ENCODE assay signal across 29 mouse cellular contexts in the genomic region with DNA sequence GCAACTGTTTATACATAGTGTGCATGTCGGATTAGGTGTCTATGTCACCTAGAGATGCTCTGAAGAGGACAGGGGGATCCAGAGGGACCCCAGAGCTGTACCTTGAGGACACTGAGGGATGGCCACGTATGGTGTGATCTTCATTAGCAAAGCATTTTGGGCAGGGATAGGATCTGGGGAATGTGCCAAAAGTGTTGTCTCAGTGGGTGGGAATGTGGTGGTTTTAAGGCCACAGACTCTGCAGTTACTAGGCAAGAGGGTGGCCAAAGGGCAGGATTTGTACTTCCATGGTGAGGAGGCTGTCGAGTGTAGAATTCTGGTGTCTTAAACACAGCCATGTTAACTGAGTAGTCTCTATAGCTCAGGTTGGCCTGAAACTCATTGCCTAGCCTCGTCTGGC. TPM values are rescaled to one million over a fixed set of nuclear protein-coding genes. Genes with fewer than 3 reads are reported as not detected.
DNase-seq lines count a peak whose midpoint lies in the region; TF ChIP-seq lines count a peak whose summit lies in the region.
"Had no signal": no experiment of that assay in that cellular context is flagged by ENCODE, and none has a peak within 500 bp of the region (broad histone marks: within the 10 kb centered on the region; RNA-seq: fewer than 3 reads in every experiment).

No protein-coding gene starts in this region.

- H3K36me3 ChIP-seq in myocyte (ENCODE audit: control insufficient read depth, insufficient read depth), result no peaks in the 10 kb centered on the region
- H3K36me3 ChIP-seq: heart, embryonic 12.5 days; heart, embryonic 15.5 days; intestine, embryonic 15.5 days had no signal

- intact Hi-C loops in left cerebral cortex, postnatal 36 days (cut with DNase I), result no loop called here

- H3K4me3 ChIP-seq in myocyte, result no peak overlapping the region
- H3K4me3 ChIP-seq: embryonic facial prominence, embryonic 10.5 days; embryonic facial prominence, embryonic 13.5 days; forebrain, embryonic 10.5 days; forebrain, embryonic 13.5 days; heart, embryonic 12.5 days; heart, embryonic 15.5 days; hindbrain, embryonic 10.5 days; hindbrain, embryonic 13.5 days; intestine, embryonic 15.5 days had no signal

- H3K27me3 ChIP-seq in myocyte (ENCODE audit: control insufficient read depth, insufficient read depth, insufficient read length), result no peaks in the 10 kb centered on the region
- H3K27me3 ChIP-seq: embryonic facial prominence, embryonic 13.5 days; forebrain, embryonic 13.5 days; heart, embryonic 12.5 days; heart, embryonic 15.5 days; hindbrain, embryonic 13.5 days; intestine, embryonic 15.5 days had no signal

- H3K4me2 ChIP-seq in myocyte (ENCODE audit: low read depth), result peak overlapping the region; percentile 59
- H3K4me2 ChIP-seq: embryonic facial prominence, embryonic 13.5 days; forebrain, embryonic 13.5 days; heart, embryonic 12.5 days; heart, embryonic 15.5 days; hindbrain, embryonic 13.5 days; intestine, embryonic 15.5 days had no signal

- peak; percentile 72 for DNase-seq in 3134 (ENCODE audit: extremely low read depth, insufficient read length, low spot score)
- peak; percentile 91 for DNase-seq in 3T3-L1 (ENCODE audit: low read depth, low spot score)
- DNase-seq in NIH3T3 (ENCODE audit: low read depth), result peak; percentile 67
- DNase-seq in left cerebral cortex, postnatal 36 days (ENCODE audit: low spot score in 2 of 2), result no peak
- no peak for DNase-seq in adrenal gland, adult 2 months
- DNase-seq: adrenal gland, postnatal 10 days; adrenal gland, postnatal 36 days; B cell, adult 2 months; cerebellum, adult 2 months; cerebellum, adult 9-11 months; cerebellum, postnatal 25 days; gastrocnemius, postnatal 25 days; heart, adult 18-20 months; heart, postnatal 10 days; heart, postnatal 36 days; kidney, adult 11 months had no signal

- TF ChIP-seq POLR2A in myocyte (IDR thresholded peaks at IDR 0.05; ENCODE audit: insufficient read length, low read depth), result no peak

- H3K79me2 ChIP-seq in myocyte (ENCODE audit: control insufficient read depth, insufficient read depth), result peaks cover 72% of the 10 kb centered on the region

- no peak overlapping the region for H3ac ChIP-seq in myocyte (ENCODE audit: control insufficient read depth, insufficient read length)

TF ChIP-seq in myocyte, 11 proteins besides CTCF, POLR2A, EP300 and RAD21:
- TF ChIP-seq MYOD1 (IDR thresholded peaks at IDR 0.05; ENCODE audit: control insufficient read depth in 1 of 3, insufficient read length in 2 of 3, low read depth in 2 of 3) (no peak), SRF (IDR thresholded peaks at IDR 0.05; ENCODE audit: control insufficient read depth, insufficient read length, low read depth) (peak; percentile 36)

RNA-seq across cellular contexts. Expression of gene Sh3pxd2b, which starts 11.9 kb away (rescaled TPM):
- polyA plus RNA-seq in myocyte (2012; fragmentation: generic; extraction: Trizol), result 22.3 TPM
- total RNA-seq in left cerebral cortex, postnatal 36 days (2021), result 10 to 100 TPM; 10.8 to 13.3 TPM
- 1 to 10 TPM; 5.2 to 7.4 TPM for total RNA-seq in adrenal gland, adult 2 months (2021)
- polyA plus RNA-seq in adrenal gland, adult 2 months (2012; rRNA removed), result 3.0 and 3.4 TPM in 2 replicates

RNA-seq across cellular contexts. Expression of gene Hbq1a, which starts 59.7 kb away (rescaled TPM):
- 0.24 TPM for polyA plus RNA-seq in myocyte (2012; fragmentation: generic; extraction: Trizol)
- 1 to 10 TPM in 1 of 2 experiments, under 1 TPM in 1; 0.72 to 1.0 TPM for total RNA-seq in left cerebral cortex, postnatal 36 days (2021)
- total RNA-seq in adrenal gland, adult 2 months (2021), result not detected
- polyA plus RNA-seq in adrenal gland, adult 2 months (2012; rRNA removed), result not detected in 2 replicates
- total RNA-seq: adrenal gland, postnatal 10 days; common myeloid progenitor, adult 5-6 weeks; gastrocnemius, adult 18-20 months; gastrocnemius, postnatal 25 days; heart, postnatal 10 days had no signal
- polyA plus RNA-seq: CD4-positive, CD25-positive, alpha-beta regulatory T cell, adult 4 months; embryonic facial prominence, embryonic 10.5 days; forebrain, embryonic 10.5 days; hindbrain, embryonic 10.5 days had no signal

Comparison
In these comparisons a context has a peak if more than half of its experiments do, and no peak if none do; other contexts are left out.
1. DNase-seq: peak in 3134 (single experiment), 3T3-L1 (single experiment) and NIH3T3 (single experiment); none in left cerebral cortex, postnatal 36 days (0 of 2) and adrenal gland, adult 2 months (single experiment).